Mouse (Mus musculus) hindbrain, embryonic 14.5 days (tissue): ENCODE measurements around the gene Dexi. TPM values are rescaled to one million over a fixed set of nuclear protein-coding genes. Genes with fewer than 3 reads are reported as not detected.

Source experiments
- ATAC-seq: fragments of 200-750 bp; cut with Nextera tagmentation; 2 replicates; pipeline ENCODE4 v1.8.0; 2017; ENCODE audit warnings: moderate number of reproducible peaks, mild to moderate bottlenecking, moderate TSS enrichment, moderate library complexity; ENCODE audit not compliant: low FRiP score
- DNase-seq: peaks from one replicate; pipeline ENCODE4 v3.0.0-alpha.2; 2015; ENCODE audit warnings: low spot score
- H3K27ac ChIP-seq: fragments of 300-500 bp; sonication (generic); 2 replicates; pipeline ENCODE4 v1.5.1; 2014; ENCODE audit warnings: mild to moderate bottlenecking, moderate library complexity
- H3K27me3 ChIP-seq: fragments of 300-500 bp; sonication (generic); 2 replicates; pipeline ENCODE4 v1.6.1; 2014; ENCODE audit warnings: mild to moderate bottlenecking, low read length, mixed read lengths; ENCODE audit not compliant: control insufficient read depth, insufficient read depth
- H3K36me3 ChIP-seq: fragments of 300-500 bp; sonication (generic); replicated peaks from 2 replicates; pipeline ENCODE4 v1.6.1; 2014; ENCODE audit not compliant: control insufficient read depth, insufficient read depth
- H3K4me1 ChIP-seq: fragments of 300-500 bp; sonication (generic); replicated peaks from 2 replicates; pipeline ENCODE4 v1.6.1; 2014; ENCODE audit warnings: antibody characterized with exemption, low read length, mixed read lengths; ENCODE audit not compliant: control insufficient read depth, insufficient read depth
- H3K4me2 ChIP-seq: fragments of 300-500 bp; sonication (generic); replicated peaks from 2 replicates; pipeline ENCODE4 v1.6.1; 2014; ENCODE audit warnings: mild to moderate bottlenecking, moderate library complexity
- H3K4me3 ChIP-seq: fragments of 300-500 bp; sonication (generic); replicated peaks from 2 replicates; pipeline ENCODE4 v1.5.1; 2014; ENCODE audit warnings: mild to moderate bottlenecking, low read length
- H3K9ac ChIP-seq: fragments of 300-500 bp; sonication (generic); 2 replicates; pipeline ENCODE4 v1.6.1; 2014
- H3K9me3 ChIP-seq: fragments of 300-500 bp; sonication (generic); 2 replicates; pipeline ENCODE4 v1.6.1; 2016; ENCODE audit warnings: low read length; ENCODE audit not compliant: control insufficient read depth
- WGBS: fragments of 180-500 bp; shearing (Covaris S2); extraction: QIAGEN DNeasy Blood & Tissue Kit; methylation state at CpG from one replicate; pipeline ENCODE4 v1.1.7; 2014; 5-methylcytosine and 5-hydroxymethylcytosine counted together
- polyA plus RNA-seq: library from polyadenylated mRNA; unstranded; fragments of >200 nt; fragmentation: Nextera tagmentation; extraction: Ambion mirVana; gene quantifications from 2 replicates; pipeline ENCODE4 v1.2.1, GENCODE M21; 2014

Dexi gene
- polyA plus RNA-seq, 1 experiment from 2014 or later: 26.0 TPM

GRCm38 (mm10) chr16:10528382-10528781 is 14.5 kb downstream of the Dexi start:
- 88% methylated on average over 3 of the region's 3 CpGs for WGBS
- Histone ChIP-seq H3K9ac (no peak overlapping the region), H3K27ac (no peak overlapping the region), H3K27me3 (no peaks in the 10 kb centered on the region), H3K4me2 (no peak overlapping the region), H3K4me1 (no peaks in the 10 kb centered on the region), H3K4me3 (no peak overlapping the region), H3K9me3 (no peaks in the 10 kb centered on the region), H3K36me3 (peaks cover 15% of the 10 kb centered on the region)
- no peak for ATAC-seq
- DNase-seq: no peak

- DNase-seq (no peak), ATAC-seq (0 out of 2 replicates have a peak, but pooled peaks have one; percentile 28)
- WGBS: 78% methylated on average over 6 of the region's 6 CpGs
- Histone ChIP-seq H3K27me3 (no peaks in the 10 kb centered on the region), H3K36me3 (peaks cover 12% of the 10 kb centered on the region), H3K4me2 (no peak overlapping the region), H3K4me3 (no peak overlapping the region), H3K9me3 (no peaks in the 10 kb centered on the region), H3K27ac (no peak overlapping the region), H3K9ac (no peak overlapping the region), H3K4me1 (no peaks in the 10 kb centered on the region)
These were observed 15.7 kb downstream of the Dexi start for GRCm38 (mm10) chr16:10527046-10527644.

GRCm38 (mm10) chr16:10525610-10525980 is 17.3 kb downstream of the Dexi start:
- no peak overlapping the region for H3K27ac ChIP-seq
- ATAC-seq: no peak
- no peaks in the 10 kb centered on the region for H3K9me3 ChIP-seq
- H3K36me3 ChIP-seq: peaks cover 8% of the 10 kb centered on the region; the same call in 1 of the 2 replicates
- H3K4me1 ChIP-seq: no peaks in the 10 kb centered on the region
- DNase-seq: no peak
- no peak overlapping the region for H3K4me3 ChIP-seq
- no peak overlapping the region for H3K9ac ChIP-seq
- no peaks in the 10 kb centered on the region for H3K27me3 ChIP-seq
- WGBS: 70% methylated on average over 2 of the region's 2 CpGs
- H3K4me2 ChIP-seq: no peak overlapping the region

- Histone ChIP-seq H3K4me3 (no peak overlapping the region), H3K9me3 (no peaks in the 10 kb centered on the region), H3K36me3 (peaks cover 8% of the 10 kb centered on the region; the same call in 1 of the 2 replicates), H3K27me3 (no peaks in the 10 kb centered on the region), H3K9ac (no peak overlapping the region), H3K4me2 (no peak overlapping the region), H3K4me1 (no peaks in the 10 kb centered on the region), H3K27ac (no peak overlapping the region)
- ATAC-seq (no peak), DNase-seq (no peak)
- 83% methylated on average over 4 of the region's 4 CpGs for WGBS
These were observed 17.8 kb downstream of the Dexi start for GRCm38 (mm10) chr16:10524866-10525609.

- Histone ChIP-seq H3K9ac (no peak overlapping the region), H3K4me1 (no peaks in the 10 kb centered on the region), H3K4me3 (no peak overlapping the region), H3K27ac (no peak overlapping the region), H3K4me2 (no peak overlapping the region), H3K9me3 (no peaks in the 10 kb centered on the region), H3K36me3 (no peaks in the 10 kb centered on the region), H3K27me3 (no peaks in the 10 kb centered on the region)
- ATAC-seq: no peak
- no peak for DNase-seq
- 94% methylated on average over 8 of the region's 8 CpGs for WGBS
These were observed 19.2 kb downstream of the Dexi start for GRCm38 (mm10) chr16:10523650-10524049.

GRCm38 (mm10) chr16:10522811-10523210 is 20.0 kb downstream of the Dexi start:
- H3K27me3 ChIP-seq: no peaks in the 10 kb centered on the region
- WGBS: 92% methylated on average over 1 of the region's 1 CpGs
- ATAC-seq (no peak), DNase-seq (peak; percentile 69)
- no peak overlapping the region for H3K4me3 ChIP-seq
- no peaks in the 10 kb centered on the region for H3K36me3 ChIP-seq
- H3K9me3 ChIP-seq: no peaks in the 10 kb centered on the region
- H3K4me2 ChIP-seq: no peak overlapping the region
- H3K4me1 ChIP-seq: no peaks in the 10 kb centered on the region
- no peak overlapping the region for H3K27ac ChIP-seq
- no peak overlapping the region for H3K9ac ChIP-seq

GRCm38 (mm10) chr16:10520908-10521614 is 21.8 kb downstream of the Dexi start:
- Histone ChIP-seq H3K36me3 (no peaks in the 10 kb centered on the region), H3K27me3 (no peaks in the 10 kb centered on the region), H3K4me2 (no peak overlapping the region), H3K27ac (no peak overlapping the region), H3K9me3 (no peaks in the 10 kb centered on the region), H3K4me3 (no peak overlapping the region), H3K4me1 (no peaks in the 10 kb centered on the region), H3K9ac (no peak overlapping the region)
- DNase-seq: peak; percentile 94
- 50% methylated on average over 2 of the region's 2 CpGs for WGBS
- peak; percentile 74; the same call in 1 of the 2 replicates for ATAC-seq

- no peaks in the 10 kb centered on the region for H3K9me3 ChIP-seq
- no peak overlapping the region for H3K9ac ChIP-seq
- no peak overlapping the region for H3K4me3 ChIP-seq
- H3K27ac ChIP-seq: no peak overlapping the region
- 74% methylated on average over 5 of the region's 5 CpGs for WGBS
- ATAC-seq: no peak
- DNase-seq: no peak
- H3K4me2 ChIP-seq: no peak overlapping the region
- H3K4me1 ChIP-seq: no peaks in the 10 kb centered on the region
- no peaks in the 10 kb centered on the region for H3K36me3 ChIP-seq
- H3K27me3 ChIP-seq: no peaks in the 10 kb centered on the region
These were observed 24.8 kb downstream of the Dexi start for GRCm38 (mm10) chr16:10518030-10518429.

GRCm38 (mm10) chr16:10515953-10516572 is 26.8 kb downstream of the Dexi start:
- no peaks in the 10 kb centered on the region for H3K36me3 ChIP-seq
- ATAC-seq (no peak), DNase-seq (no peak)
- no peaks in the 10 kb centered on the region for H3K27me3 ChIP-seq
- no peaks in the 10 kb centered on the region for H3K9me3 ChIP-seq
- no peak overlapping the region for H3K4me2 ChIP-seq
- no peak overlapping the region for H3K27ac ChIP-seq
- H3K9ac ChIP-seq: no peak overlapping the region
- no peak overlapping the region for H3K4me3 ChIP-seq
- H3K4me1 ChIP-seq: no peaks in the 10 kb centered on the region
- 93% methylated on average over 12 of the region's 12 CpGs for WGBS
